Mouse (Mus musculus): ENCODE data around the gene Lrrc38. TPM values are rescaled to one million over a fixed set of nuclear protein-coding genes. Genes with fewer than 3 reads are reported as not detected.

Gene Lrrc38
- polyA plus RNA-seq (2014; fragmentation: Nextera tagmentation; extraction: Ambion mirVana), result 0.11 and 0.14 TPM in 2 replicates

DNA sequence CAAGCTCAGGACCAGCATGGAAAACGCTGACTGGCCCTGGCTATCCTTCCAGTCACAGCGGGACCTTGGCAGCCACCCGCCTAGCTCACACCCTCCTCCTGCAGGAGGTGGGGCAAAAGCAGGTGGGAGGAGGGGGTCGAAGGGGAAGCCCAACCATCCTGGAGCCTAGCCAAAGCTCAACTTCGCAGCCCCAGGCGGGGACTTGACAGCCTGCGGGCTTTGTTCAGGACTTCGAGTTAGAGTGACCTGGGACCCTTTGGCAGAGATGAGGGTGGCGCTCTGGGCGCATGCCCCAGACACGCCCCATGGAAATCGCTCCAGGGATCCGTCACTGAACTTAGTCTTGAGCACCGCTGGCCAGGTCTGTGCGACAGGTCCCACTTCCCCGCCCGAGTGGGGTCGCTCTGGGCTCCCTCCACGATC lies at the start of gene Lrrc38:
TSS of gene Lrrc38 (plus strand) at position 274 of the 423 bp plus-strand sequence.
- H3K9me3 ChIP-seq (replicated peaks; ENCODE audit: control insufficient read depth, low read length), result no peaks in the 10 kb centered on the region
- H3K4me2 ChIP-seq (ENCODE audit: low read depth, low read length), result peak within 1 kb of the TSS; percentile 98
- no peaks in the 10 kb centered on the region for H3K36me3 ChIP-seq (replicated peaks; ENCODE audit: control insufficient read depth, insufficient read depth, low read depth, low read length)
- H3K9ac ChIP-seq (replicated peaks; ENCODE audit: low read length), result peak within 1 kb of the TSS; percentile 53
- ATAC-seq (replicated peaks; ENCODE audit: insufficient number of reproducible peaks, low FRiP score, low TSS enrichment, low read depth), result 0 out of 2 replicates have a peak, but pooled peaks have one; percentile 25
- H3K27me3 ChIP-seq (ENCODE audit: control insufficient read depth, insufficient read depth, low read length), result peaks cover 39% of the 10 kb centered on the region
- peaks cover 2% of the 10 kb centered on the region; the same call in 1 of the 2 replicates for H3K4me1 ChIP-seq (ENCODE audit: control insufficient read depth, insufficient read depth, low read length)
- no peak within 1 kb of the TSS for H3K27ac ChIP-seq (replicated peaks; ENCODE audit: low read depth, low read length)
- WGBS, result under 1% methylated on average over 19 of the region's 19 CpGs
- peak; percentile 35 for DNase-seq (ENCODE audit: low spot score)
- H3K4me3 ChIP-seq (ENCODE audit: low read depth, low read length), result peak within 1 kb of the TSS; percentile 50

DNA sequence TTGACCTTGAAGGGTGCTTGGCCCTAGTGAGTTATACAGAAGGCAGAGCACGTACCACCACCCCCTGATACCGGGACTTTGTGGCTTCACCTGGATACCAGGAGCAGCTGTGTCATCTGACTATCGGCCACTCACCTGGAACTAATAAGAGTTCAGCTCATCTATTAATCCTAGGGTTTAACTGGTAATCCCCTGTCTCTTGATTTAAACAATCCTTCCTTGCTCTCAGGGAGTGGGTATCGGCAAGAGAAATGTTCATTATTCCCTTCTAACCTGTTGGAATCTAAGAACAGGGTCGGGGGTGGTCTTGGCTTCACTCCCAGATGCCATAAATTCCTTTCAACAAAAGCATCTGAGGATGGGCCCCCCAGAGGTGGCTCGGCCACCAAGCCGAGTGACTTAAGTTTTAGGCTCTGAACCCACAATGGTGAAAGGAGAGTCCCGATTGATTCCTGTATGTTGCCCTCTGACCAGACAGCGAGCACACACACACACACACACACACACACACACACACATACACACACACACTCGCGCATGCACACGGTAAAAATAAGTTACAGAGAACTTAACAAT lies 49.4 kb upstream of the Lrrc38 start:
- ATAC-seq (replicated peaks; ENCODE audit: insufficient number of reproducible peaks, low FRiP score, low TSS enrichment, low read depth), result no peak
- Histone ChIP-seq H3K9me3 (replicated peaks; ENCODE audit: control insufficient read depth, low read length) (no peaks in the 10 kb centered on the region), H3K27ac (replicated peaks; ENCODE audit: low read depth, low read length) (no peak overlapping the region), H3K4me1 (ENCODE audit: control insufficient read depth, insufficient read depth, low read length) (peaks cover 3% of the 10 kb centered on the region; the same call in 1 of the 2 replicates), H3K4me3 (ENCODE audit: low read depth, low read length) (peak overlapping the region; percentile 45), H3K4me2 (ENCODE audit: low read depth, low read length) (peak overlapping the region; percentile 68), H3K36me3 (replicated peaks; ENCODE audit: control insufficient read depth, insufficient read depth, low read depth, low read length) (no peaks in the 10 kb centered on the region), H3K27me3 (ENCODE audit: control insufficient read depth, insufficient read depth, low read length) (no peaks in the 10 kb centered on the region), H3K9ac (replicated peaks; ENCODE audit: low read length) (peak overlapping the region; percentile 50)
- WGBS, result 7% methylated on average over 12 of the region's 12 CpGs
- peak; percentile 43 for DNase-seq (ENCODE audit: low spot score)

DNA sequence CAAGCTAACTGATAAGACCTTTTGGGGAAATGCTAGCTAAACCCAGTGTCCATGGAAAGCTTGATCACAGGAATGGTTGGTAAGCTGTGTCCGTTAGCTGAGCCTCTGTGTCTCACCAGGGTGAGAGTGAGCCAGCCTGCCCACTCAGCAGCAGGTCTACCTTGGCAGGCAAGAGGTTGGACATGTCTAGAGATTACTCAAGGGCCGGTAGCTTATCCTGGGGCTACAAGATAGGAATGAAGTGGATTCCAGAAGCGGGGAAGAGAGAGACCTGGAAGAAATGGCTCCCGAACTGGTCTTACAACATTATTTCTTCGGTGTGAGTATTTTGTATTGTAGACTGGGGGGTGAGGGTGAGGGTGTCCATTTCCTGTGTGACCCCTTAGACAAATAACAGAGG lies 48.5 kb upstream of the Lrrc38 start:
- H3K27ac ChIP-seq (replicated peaks; ENCODE audit: low read depth, low read length), result no peak overlapping the region
- 60% methylated on average over 5 of the region's 5 CpGs for WGBS
- no peak for DNase-seq (ENCODE audit: low spot score)

DNA sequence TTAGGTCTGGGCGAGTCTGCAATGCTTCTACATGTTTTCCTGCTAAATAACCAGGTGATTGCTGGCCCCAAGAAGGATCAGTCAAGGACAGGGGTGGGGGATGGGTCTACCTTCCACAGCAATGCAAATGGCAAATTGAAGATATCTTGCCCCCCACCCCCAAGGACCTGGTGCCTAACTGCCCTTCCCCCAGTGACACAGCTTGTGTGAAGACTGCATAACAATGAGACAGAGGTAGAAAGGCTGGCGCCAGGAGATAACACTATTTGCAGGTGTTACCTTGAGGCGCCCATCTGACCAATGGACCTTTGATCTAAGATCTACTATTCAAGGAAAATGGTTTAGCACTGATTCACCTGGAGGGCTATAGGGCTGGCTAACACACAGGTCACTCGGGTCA lies 47.7 kb upstream of the Lrrc38 start:
- Histone ChIP-seq H3K4me2 (ENCODE audit: low read depth, low read length) (no peak overlapping the region), H3K4me3 (ENCODE audit: low read depth, low read length) (no peak overlapping the region), H3K9me3 (replicated peaks; ENCODE audit: control insufficient read depth, low read length) (no peaks in the 10 kb centered on the region), H3K27ac (replicated peaks; ENCODE audit: low read depth, low read length) (no peak overlapping the region), H3K27me3 (ENCODE audit: control insufficient read depth, insufficient read depth, low read length) (no peaks in the 10 kb centered on the region), H3K4me1 (ENCODE audit: control insufficient read depth, insufficient read depth, low read length) (no peaks in the 10 kb centered on the region; the same call in 1 of the 2 replicates), H3K36me3 (replicated peaks; ENCODE audit: control insufficient read depth, insufficient read depth, low read depth, low read length) (no peaks in the 10 kb centered on the region), H3K9ac (replicated peaks; ENCODE audit: low read length) (no peak overlapping the region)
- ATAC-seq (replicated peaks; ENCODE audit: insufficient number of reproducible peaks, low FRiP score, low TSS enrichment, low read depth) (no peak), DNase-seq (ENCODE audit: low spot score) (no peak)
- WGBS, result 42% methylated on average over 4 of the region's 4 CpGs

More for the DNA sequence above, 48.5 kb upstream of the Lrrc38 start:
- no peak overlapping the region; the same call in 1 of the 2 replicates for H3K4me2 ChIP-seq (ENCODE audit: low read depth, low read length)
- H3K9me3 ChIP-seq (replicated peaks; ENCODE audit: control insufficient read depth, low read length), result no peaks in the 10 kb centered on the region
- H3K4me1 ChIP-seq (ENCODE audit: control insufficient read depth, insufficient read depth, low read length), result peaks cover 1% of the 10 kb centered on the region; the same call in 1 of the 2 replicates
- no peak for ATAC-seq (replicated peaks; ENCODE audit: insufficient number of reproducible peaks, low FRiP score, low TSS enrichment, low read depth)
- H3K9ac ChIP-seq (replicated peaks; ENCODE audit: low read length), result no peak overlapping the region
- no peaks in the 10 kb centered on the region for H3K27me3 ChIP-seq (ENCODE audit: control insufficient read depth, insufficient read depth, low read length)
- H3K4me3 ChIP-seq (ENCODE audit: low read depth, low read length), result no peak overlapping the region; the same call in 1 of the 2 replicates
- H3K36me3 ChIP-seq (replicated peaks; ENCODE audit: control insufficient read depth, insufficient read depth, low read depth, low read length), result no peaks in the 10 kb centered on the region

DNA sequence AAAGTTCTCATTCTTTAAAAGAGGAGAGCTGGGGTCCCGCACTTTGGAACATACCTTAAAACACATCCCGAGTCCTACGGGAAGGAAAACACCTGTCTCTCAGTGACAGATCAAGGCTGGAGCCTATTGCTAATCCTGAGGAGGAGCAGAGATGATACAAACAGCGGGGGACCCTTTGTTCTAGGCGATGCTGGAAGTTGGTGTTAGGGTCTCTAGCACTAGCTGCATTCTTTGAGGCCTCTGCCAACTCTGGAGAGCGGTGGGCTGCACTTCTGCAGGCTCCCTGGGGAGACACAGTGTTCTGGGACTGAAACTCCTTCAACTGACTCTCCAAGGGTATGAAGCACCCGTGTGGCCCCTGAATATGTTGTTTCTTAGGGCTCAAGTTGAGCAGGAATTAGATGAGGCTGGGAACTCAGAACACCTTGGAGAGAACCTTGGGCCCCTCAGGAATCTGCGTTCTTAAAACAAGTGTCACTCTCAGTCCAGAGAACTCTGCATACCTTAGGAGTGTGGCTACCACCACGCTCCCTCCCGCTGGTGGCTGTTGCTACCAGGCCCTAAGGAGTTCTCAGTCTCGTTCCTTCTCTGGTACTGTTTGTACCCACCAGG lies 47.2 kb upstream of the Lrrc38 start:
- no peak overlapping the region for H3K9ac ChIP-seq (replicated peaks; ENCODE audit: low read length)
- WGBS, result 36% methylated on average over 11 of the region's 11 CpGs
- no peak overlapping the region for H3K27ac ChIP-seq (replicated peaks; ENCODE audit: low read depth, low read length)
- no peaks in the 10 kb centered on the region; the same call in 1 of the 2 replicates for H3K4me1 ChIP-seq (ENCODE audit: control insufficient read depth, insufficient read depth, low read length)
- no peak overlapping the region for H3K4me3 ChIP-seq (ENCODE audit: low read depth, low read length)
- DNase-seq (ENCODE audit: low spot score), result no peak
- no peak for ATAC-seq (replicated peaks; ENCODE audit: insufficient number of reproducible peaks, low FRiP score, low TSS enrichment, low read depth)
- no peaks in the 10 kb centered on the region for H3K36me3 ChIP-seq (replicated peaks; ENCODE audit: control insufficient read depth, insufficient read depth, low read depth, low read length)
- H3K27me3 ChIP-seq (ENCODE audit: control insufficient read depth, insufficient read depth, low read length), result no peaks in the 10 kb centered on the region
- no peak overlapping the region for H3K4me2 ChIP-seq (ENCODE audit: low read depth, low read length)
- no peaks in the 10 kb centered on the region for H3K9me3 ChIP-seq (replicated peaks; ENCODE audit: control insufficient read depth, low read length)

DNA sequence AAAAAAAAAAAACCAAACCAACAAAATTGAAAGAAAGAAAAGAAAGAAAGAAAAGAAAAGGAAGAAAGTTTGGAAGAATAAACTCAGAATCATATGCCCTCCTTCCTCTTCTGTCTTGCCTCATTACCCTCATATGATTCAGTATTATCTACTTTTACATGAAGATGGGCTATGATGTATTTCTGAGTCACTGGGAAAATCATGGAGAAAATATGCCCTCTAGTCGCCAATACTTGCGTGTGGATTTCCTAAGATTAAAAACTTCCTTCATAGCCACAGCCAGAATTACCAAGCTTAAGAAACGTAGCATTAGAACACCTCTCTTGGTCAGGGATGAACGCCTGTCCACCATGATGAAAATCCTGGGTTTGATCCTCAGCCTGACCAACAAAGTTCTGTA lies 44.5 kb upstream of the Lrrc38 start:
- no peak for ATAC-seq (replicated peaks; ENCODE audit: insufficient number of reproducible peaks, low FRiP score, low TSS enrichment, low read depth)
- no peak for DNase-seq (ENCODE audit: low spot score)
- no peak overlapping the region for H3K9ac ChIP-seq (replicated peaks; ENCODE audit: low read length)

DNA sequence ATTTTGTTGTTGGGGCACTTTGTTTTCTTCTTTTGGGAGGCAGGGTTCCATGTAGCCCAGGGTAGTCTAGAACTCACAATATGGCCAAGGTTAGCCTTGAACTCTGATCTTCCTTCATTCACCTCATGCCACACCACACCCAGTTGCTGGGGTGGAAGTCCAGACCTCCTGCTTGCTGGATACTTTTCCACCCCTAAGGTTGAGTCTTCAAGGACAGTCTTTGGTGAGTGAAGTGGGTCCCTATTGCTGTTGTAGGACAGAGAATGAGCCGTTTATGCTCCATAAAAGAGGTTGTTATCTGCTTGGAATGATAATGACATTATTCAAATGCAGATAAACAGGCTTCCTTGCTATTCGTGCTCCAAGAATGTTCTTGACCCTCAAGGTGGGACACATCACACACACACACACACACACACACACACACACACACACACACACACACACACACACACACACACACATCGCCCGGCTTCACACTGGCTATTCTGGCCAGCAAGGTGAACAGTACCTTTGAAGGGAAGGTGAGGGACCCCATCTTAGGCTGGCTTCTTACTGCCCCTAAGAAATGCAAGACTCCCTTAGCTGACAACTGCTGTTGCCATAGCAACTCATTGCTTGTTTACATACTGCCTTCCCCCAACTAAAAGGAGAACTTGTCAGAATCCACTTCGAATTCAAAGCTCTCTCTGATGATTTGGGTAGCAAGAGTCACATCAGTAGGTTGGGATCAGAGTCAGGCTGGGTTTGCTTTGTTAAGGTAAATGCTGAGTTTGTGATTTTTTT lies 43.4 kb upstream of the Lrrc38 start:
- Histone ChIP-seq H3K27ac (replicated peaks; ENCODE audit: low read depth, low read length) (no peak overlapping the region), H3K27me3 (ENCODE audit: control insufficient read depth, insufficient read depth, low read length) (no peaks in the 10 kb centered on the region), H3K4me3 (ENCODE audit: low read depth, low read length) (no peak overlapping the region), H3K4me1 (ENCODE audit: control insufficient read depth, insufficient read depth, low read length) (no peaks in the 10 kb centered on the region), H3K9me3 (replicated peaks; ENCODE audit: control insufficient read depth, low read length) (no peaks in the 10 kb centered on the region), H3K36me3 (replicated peaks; ENCODE audit: control insufficient read depth, insufficient read depth, low read depth, low read length) (no peaks in the 10 kb centered on the region), H3K4me2 (ENCODE audit: low read depth, low read length) (no peak overlapping the region), H3K9ac (replicated peaks; ENCODE audit: low read length) (no peak overlapping the region)
- ATAC-seq (replicated peaks; ENCODE audit: insufficient number of reproducible peaks, low FRiP score, low TSS enrichment, low read depth) (no peak), DNase-seq (ENCODE audit: low spot score) (peak; percentile 32)
- 77% methylated on average over 5 of the region's 5 CpGs for WGBS

More for the DNA sequence above, 44.5 kb upstream of the Lrrc38 start:
- no peak overlapping the region for H3K27ac ChIP-seq (replicated peaks; ENCODE audit: low read depth, low read length)
- no peaks in the 10 kb centered on the region for H3K9me3 ChIP-seq (replicated peaks; ENCODE audit: control insufficient read depth, low read length)
- no peaks in the 10 kb centered on the region for H3K27me3 ChIP-seq (ENCODE audit: control insufficient read depth, insufficient read depth, low read length)
- no peaks in the 10 kb centered on the region for H3K36me3 ChIP-seq (replicated peaks; ENCODE audit: control insufficient read depth, insufficient read depth, low read depth, low read length)
- no peaks in the 10 kb centered on the region for H3K4me1 ChIP-seq (ENCODE audit: control insufficient read depth, insufficient read depth, low read length)
- H3K4me3 ChIP-seq (ENCODE audit: low read depth, low read length), result no peak overlapping the region
- H3K4me2 ChIP-seq (ENCODE audit: low read depth, low read length), result no peak overlapping the region
- 91% methylated on average over 4 of the region's 4 CpGs for WGBS

All from embryonic facial prominence, embryonic 11.5 days (tissue).